Mouse (Mus musculus): Measurements from ENCODE around the gene Cst9. TPM values are rescaled to one million over a fixed set of nuclear protein-coding genes. Genes with fewer than 3 reads are reported as not detected.

Cst9 gene
- polyA plus RNA-seq, 1 experiment from 2014 or later, result not detected

- ATAC-seq (ENCODE audit: insufficient number of reproducible peaks, low FRiP score, low TSS enrichment, low read depth), result peak; percentile 71
- WGBS, result 45% methylated on average over 8 of the region's 8 CpGs
Measured at GRCm38 (mm10) chr2:148851116-148851906, 16.4 kb downstream of the Cst9 start.

GRCm38 (mm10) chr2:148856630-148857400 is 21.9 kb downstream of the Cst9 start:
- H3K27ac ChIP-seq (replicated peaks; ENCODE audit: low read depth, low read length), result no peak overlapping the region

More at GRCm38 (mm10) chr2:148851116-148851906, 16.4 kb downstream of the Cst9 start:
- H3K4me2 ChIP-seq (ENCODE audit: low read depth, severe bottlenecking), result no peak overlapping the region; the same call in 1 of the 2 replicates
- no peaks in the 10 kb centered on the region for H3K4me1 ChIP-seq (ENCODE audit: control insufficient read depth, insufficient read depth, low read length)
- no peaks in the 10 kb centered on the region for H3K9me3 ChIP-seq (ENCODE audit: control insufficient read depth, low read length)
- peak; percentile 77 for DNase-seq (ENCODE audit: low spot score)
- H3K4me3 ChIP-seq (ENCODE audit: low read depth, low read length), result no peak overlapping the region
- no peak overlapping the region for H3K9ac ChIP-seq (ENCODE audit: low read length)
- no peaks in the 10 kb centered on the region for H3K36me3 ChIP-seq (ENCODE audit: control insufficient read depth, insufficient read depth, low read length)
- H3K27ac ChIP-seq (replicated peaks; ENCODE audit: low read depth, low read length), result no peak overlapping the region
- no peaks in the 10 kb centered on the region for H3K27me3 ChIP-seq (ENCODE audit: control insufficient read depth, insufficient read depth, low read length)

DNA sequence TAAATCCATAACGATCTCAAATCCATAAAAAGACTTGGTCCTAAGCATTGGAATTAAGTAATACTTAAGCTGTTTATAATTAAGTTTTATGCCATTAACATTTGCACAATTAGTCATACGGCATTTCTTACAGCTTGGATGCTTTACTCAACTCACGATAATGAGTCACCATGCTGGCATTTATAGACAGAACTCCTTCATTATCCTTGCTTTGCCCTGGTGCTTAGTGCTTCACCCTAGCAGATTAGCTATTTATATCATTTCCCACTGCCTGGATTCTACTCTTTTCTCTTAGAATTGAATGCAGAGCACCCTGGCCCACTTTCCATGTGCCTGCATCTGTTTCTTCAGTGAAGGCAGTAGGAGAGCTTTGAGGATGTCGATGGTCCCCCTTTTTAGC is 22.6 kb downstream of the Cst9 start:
- Histone ChIP-seq H3K9me3 (ENCODE audit: control insufficient read depth, low read length) (no peaks in the 10 kb centered on the region), H3K4me1 (ENCODE audit: control insufficient read depth, insufficient read depth, low read length) (no peaks in the 10 kb centered on the region), H3K4me3 (ENCODE audit: low read depth, low read length) (no peak overlapping the region), H3K36me3 (ENCODE audit: control insufficient read depth, insufficient read depth, low read length) (no peaks in the 10 kb centered on the region), H3K4me2 (ENCODE audit: low read depth, severe bottlenecking) (no peak overlapping the region), H3K27me3 (ENCODE audit: control insufficient read depth, insufficient read depth, low read length) (no peaks in the 10 kb centered on the region), H3K27ac (replicated peaks; ENCODE audit: low read depth, low read length) (no peak overlapping the region), H3K9ac (ENCODE audit: low read length) (no peak overlapping the region)
- ATAC-seq (ENCODE audit: insufficient number of reproducible peaks, low FRiP score, low TSS enrichment, low read depth) (no peak), DNase-seq (ENCODE audit: low spot score) (no peak)
- WGBS, result 80% methylated on average over 4 of the region's 4 CpGs

More at GRCm38 (mm10) chr2:148856630-148857400, 21.9 kb downstream of the Cst9 start:
- Histone ChIP-seq H3K4me1 (ENCODE audit: control insufficient read depth, insufficient read depth, low read length) (no peaks in the 10 kb centered on the region), H3K9ac (ENCODE audit: low read length) (no peak overlapping the region), H3K4me3 (ENCODE audit: low read depth, low read length) (no peak overlapping the region), H3K4me2 (ENCODE audit: low read depth, severe bottlenecking) (no peak overlapping the region), H3K36me3 (ENCODE audit: control insufficient read depth, insufficient read depth, low read length) (no peaks in the 10 kb centered on the region), H3K27me3 (ENCODE audit: control insufficient read depth, insufficient read depth, low read length) (no peaks in the 10 kb centered on the region), H3K9me3 (ENCODE audit: control insufficient read depth, low read length) (no peaks in the 10 kb centered on the region)
- DNase-seq (ENCODE audit: low spot score) (no peak), ATAC-seq (ENCODE audit: insufficient number of reproducible peaks, low FRiP score, low TSS enrichment, low read depth) (no peak)
- 75% methylated on average over 8 of the region's 8 CpGs for WGBS

GRCm38 (mm10) chr2:148860993-148861392 is 26.0 kb downstream of the Cst9 start:
- no peak for DNase-seq (ENCODE audit: low spot score)
- H3K4me1 ChIP-seq (ENCODE audit: control insufficient read depth, insufficient read depth, low read length), result no peaks in the 10 kb centered on the region

GRCm38 (mm10) chr2:148861693-148862092 is 26.7 kb downstream of the Cst9 start:
- Histone ChIP-seq H3K9ac (ENCODE audit: low read length) (no peak overlapping the region), H3K4me1 (ENCODE audit: control insufficient read depth, insufficient read depth, low read length) (no peaks in the 10 kb centered on the region), H3K27ac (replicated peaks; ENCODE audit: low read depth, low read length) (no peak overlapping the region), H3K4me3 (ENCODE audit: low read depth, low read length) (no peak overlapping the region), H3K4me2 (ENCODE audit: low read depth, severe bottlenecking) (no peak overlapping the region), H3K36me3 (ENCODE audit: control insufficient read depth, insufficient read depth, low read length) (no peaks in the 10 kb centered on the region), H3K27me3 (ENCODE audit: control insufficient read depth, insufficient read depth, low read length) (no peaks in the 10 kb centered on the region), H3K9me3 (ENCODE audit: control insufficient read depth, low read length) (no peaks in the 10 kb centered on the region)
- no peak for ATAC-seq (ENCODE audit: insufficient number of reproducible peaks, low FRiP score, low TSS enrichment, low read depth)
- DNase-seq (ENCODE audit: low spot score), result no peak

More at GRCm38 (mm10) chr2:148860993-148861392, 26.0 kb downstream of the Cst9 start:
- no peak for ATAC-seq (ENCODE audit: insufficient number of reproducible peaks, low FRiP score, low TSS enrichment, low read depth)
- Histone ChIP-seq H3K27me3 (ENCODE audit: control insufficient read depth, insufficient read depth, low read length) (no peaks in the 10 kb centered on the region), H3K36me3 (ENCODE audit: control insufficient read depth, insufficient read depth, low read length) (no peaks in the 10 kb centered on the region), H3K4me3 (ENCODE audit: low read depth, low read length) (no peak overlapping the region), H3K9me3 (ENCODE audit: control insufficient read depth, low read length) (no peaks in the 10 kb centered on the region), H3K27ac (replicated peaks; ENCODE audit: low read depth, low read length) (no peak overlapping the region), H3K4me2 (ENCODE audit: low read depth, severe bottlenecking) (no peak overlapping the region), H3K9ac (ENCODE audit: low read length) (no peak overlapping the region)
- WGBS, result 84% methylated on average over 4 of the region's 4 CpGs

DNA sequence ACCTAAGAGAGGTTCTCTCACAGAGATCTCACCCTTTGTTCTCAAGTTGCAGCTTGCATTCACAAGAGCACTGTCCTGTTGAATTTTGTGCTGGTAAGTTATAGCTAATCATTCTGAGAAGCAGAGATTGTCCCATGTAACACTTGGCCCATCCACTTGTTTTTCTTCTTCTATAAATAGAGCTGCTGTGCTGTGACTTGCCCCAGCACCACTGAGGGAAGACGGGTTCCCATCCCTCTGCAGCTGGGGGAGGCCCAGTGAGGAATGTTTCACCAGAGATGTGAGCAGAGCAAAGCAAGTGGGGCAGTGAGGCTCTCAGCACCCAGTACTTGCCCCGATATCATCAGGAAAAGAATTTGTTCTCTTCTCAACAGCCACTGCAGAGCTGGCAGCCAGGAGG is 30.0 kb downstream of the Cst9 start, which contains the start of gene 9230104L09Rik:
TSS of gene 9230104L09Rik (minus strand) at position 73 of the 400 bp plus-strand sequence.
- H3K27ac ChIP-seq (replicated peaks; ENCODE audit: low read depth, low read length), result no peak within 1 kb of the TSS
- H3K36me3 ChIP-seq (ENCODE audit: control insufficient read depth, insufficient read depth, low read length), result no peaks in the 10 kb centered on the region
- 72% methylated on average over 2 of the region's 2 CpGs for WGBS
- no peaks in the 10 kb centered on the region for H3K4me1 ChIP-seq (ENCODE audit: control insufficient read depth, insufficient read depth, low read length)
- no peak within 1 kb of the TSS for H3K9ac ChIP-seq (ENCODE audit: low read length)
- H3K4me2 ChIP-seq (ENCODE audit: low read depth, severe bottlenecking), result no peak within 1 kb of the TSS
- ATAC-seq (ENCODE audit: insufficient number of reproducible peaks, low FRiP score, low TSS enrichment, low read depth) (no peak), DNase-seq (ENCODE audit: low spot score) (no peak)
- no peaks in the 10 kb centered on the region for H3K9me3 ChIP-seq (ENCODE audit: control insufficient read depth, low read length)
- H3K4me3 ChIP-seq (ENCODE audit: low read depth, low read length), result no peak within 1 kb of the TSS
- H3K27me3 ChIP-seq (ENCODE audit: control insufficient read depth, insufficient read depth, low read length), result no peaks in the 10 kb centered on the region

GRCm38 (mm10) chr2:148868959-148869358 is 34.0 kb downstream of the Cst9 start:
- Histone ChIP-seq H3K4me2 (ENCODE audit: low read depth, severe bottlenecking) (no peak overlapping the region), H3K36me3 (ENCODE audit: control insufficient read depth, insufficient read depth, low read length) (no peaks in the 10 kb centered on the region; the same call in 1 of the 2 replicates), H3K9ac (ENCODE audit: low read length) (no peak overlapping the region), H3K27ac (replicated peaks; ENCODE audit: low read depth, low read length) (no peak overlapping the region), H3K4me3 (ENCODE audit: low read depth, low read length) (no peak overlapping the region), H3K4me1 (ENCODE audit: control insufficient read depth, insufficient read depth, low read length) (peaks cover 6% of the 10 kb centered on the region), H3K9me3 (ENCODE audit: control insufficient read depth, low read length) (no peaks in the 10 kb centered on the region), H3K27me3 (ENCODE audit: control insufficient read depth, insufficient read depth, low read length) (no peaks in the 10 kb centered on the region)
- no peak for ATAC-seq (ENCODE audit: insufficient number of reproducible peaks, low FRiP score, low TSS enrichment, low read depth)
- DNase-seq (ENCODE audit: low spot score), result no peak
- 83% methylated on average over 1 of the region's 1 CpGs for WGBS

DNA sequence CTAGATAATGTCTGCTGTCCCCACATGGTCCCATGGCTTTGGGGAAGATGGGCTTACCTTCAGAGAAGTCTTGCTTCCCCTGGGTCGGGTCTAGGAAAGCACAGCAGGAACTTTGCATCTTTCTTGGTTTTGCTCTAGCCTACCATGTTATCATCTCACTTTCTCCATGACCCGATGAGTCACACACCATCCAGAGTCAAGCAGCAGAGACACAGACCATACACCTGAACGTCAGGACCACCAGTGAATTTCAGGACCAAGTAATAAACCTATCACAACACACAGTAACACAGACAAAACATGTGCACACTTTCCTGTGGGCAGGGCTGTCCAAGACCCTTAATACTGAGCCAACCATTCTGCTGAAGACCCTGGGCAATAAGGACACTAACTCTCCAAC is 35.6 kb downstream of the Cst9 start:
- H3K36me3 ChIP-seq (ENCODE audit: control insufficient read depth, insufficient read depth, low read length), result no peaks in the 10 kb centered on the region; the same call in 1 of the 2 replicates
- DNase-seq (ENCODE audit: low spot score), result no peak
- WGBS, result 92% methylated on average over 3 of the region's 3 CpGs
- H3K27ac ChIP-seq (replicated peaks; ENCODE audit: low read depth, low read length), result no peak overlapping the region
- no peak overlapping the region for H3K4me2 ChIP-seq (ENCODE audit: low read depth, severe bottlenecking)
- no peaks in the 10 kb centered on the region for H3K27me3 ChIP-seq (ENCODE audit: control insufficient read depth, insufficient read depth, low read length)
- H3K9ac ChIP-seq (ENCODE audit: low read length), result no peak overlapping the region
- ATAC-seq (ENCODE audit: insufficient number of reproducible peaks, low FRiP score, low TSS enrichment, low read depth), result no peak
- H3K4me3 ChIP-seq (ENCODE audit: low read depth, low read length), result no peak overlapping the region
- H3K9me3 ChIP-seq (ENCODE audit: control insufficient read depth, low read length), result no peaks in the 10 kb centered on the region
- H3K4me1 ChIP-seq (ENCODE audit: control insufficient read depth, insufficient read depth, low read length), result peaks cover 10% of the 10 kb centered on the region

Measured in limb, embryonic 11.5 days (tissue).